In genomic region chr11:49114774-49115173, GRCm38 (mm10) we compare ENCODE assay signal across 26 mouse cellular contexts. TPM values are rescaled to one million over a fixed set of nuclear protein-coding genes. Genes with fewer than 3 reads are reported as not detected.
DNase-seq lines count a peak whose midpoint lies in the region; ATAC-seq and TF ChIP-seq lines count a peak whose summit lies in the region.
"Had no signal": no experiment of that assay in that cellular context is flagged by ENCODE, and none has a peak within 500 bp of the region (broad histone marks: within the 10 kb centered on the region; RNA-seq: fewer than 3 reads in every experiment).

TSS of gene Olfr1396 (minus strand) at chr11:49114874.

- peak; percentile 19 for DNase-seq in heart, embryonic 10.5 days (ENCODE audit: low spot score)
- no peak for DNase-seq in heart, postnatal 14 days
- DNase-seq in heart, adult 8-10 months (ENCODE audit: low spot score) = no peak
- no peak for DNase-seq in kidney, adult 2 months
- DNase-seq in kidney, postnatal 25 days = no peak
- DNase-seq in ovary, postnatal 14 days (ENCODE audit: low spot score) = no peak
- DNase-seq: adrenal gland, adult 2 months; adrenal gland, postnatal 10 days; adrenal gland, postnatal 25 days; cerebellum, adult 11-12 months; cerebellum, adult 2 months; cerebellum, adult 9-10 months; cerebellum, postnatal 10 days; cerebellum, postnatal 25 days had no signal

- no peaks in the 10 kb centered on the region for H3K36me3 ChIP-seq in heart, embryonic 10.5 days
- H3K36me3 ChIP-seq in heart, embryonic 16.5 days (ENCODE audit: control insufficient read depth, insufficient read depth) = no peaks in the 10 kb centered on the region
- no peaks in the 10 kb centered on the region for H3K36me3 ChIP-seq in kidney, adult 2 months (ENCODE audit: control insufficient read depth, insufficient read depth, low read length)
- H3K36me3 ChIP-seq: embryonic facial prominence, embryonic 10.5 days; embryonic facial prominence, embryonic 12.5 days; forebrain, embryonic 15.5 days had no signal

- intact Hi-C loops in heart, postnatal 14 days (cut with DNase I) = no loop called here

- H3K9me3 ChIP-seq in heart, embryonic 10.5 days = no peaks in the 10 kb centered on the region
- no peaks in the 10 kb centered on the region for H3K9me3 ChIP-seq in heart, embryonic 16.5 days (replicated peaks; ENCODE audit: control insufficient read depth, low read length)
- H3K9me3 ChIP-seq: embryonic facial prominence, embryonic 10.5 days; embryonic facial prominence, embryonic 12.5 days; forebrain, embryonic 13.5 days; forebrain, embryonic 15.5 days had no signal

- no peak for TF ChIP-seq CTCF in kidney, adult 2 months (conservative IDR thresholded peaks at IDR 0.05; ENCODE audit: insufficient read depth, insufficient read length, low read depth, low read length)

- no peak for ATAC-seq in heart, embryonic 16.5 days (replicated peaks; ENCODE audit: extremely low read depth, insufficient read depth, low FRiP score)
- ATAC-seq: forebrain, embryonic 13.5 days; forebrain, embryonic 15.5 days had no signal

- no peak for TF ChIP-seq POLR2A in kidney, adult 2 months (IDR thresholded peaks at IDR 0.05; ENCODE audit: low read depth, low read length)

- H3K4me2 ChIP-seq in heart, embryonic 16.5 days (ENCODE audit: low read depth, low read length) = no peak within 1 kb of the TSS
- H3K4me2 ChIP-seq: embryonic facial prominence, embryonic 12.5 days; forebrain, embryonic 13.5 days; forebrain, embryonic 15.5 days had no signal

- no peak within 1 kb of the TSS for H3K9ac ChIP-seq in heart, embryonic 16.5 days (ENCODE audit: low read length)
- H3K9ac ChIP-seq: embryonic facial prominence, embryonic 12.5 days; forebrain, embryonic 13.5 days; forebrain, embryonic 15.5 days had no signal

- no peaks in the 10 kb centered on the region for H3K4me1 ChIP-seq in heart, embryonic 10.5 days
- no peaks in the 10 kb centered on the region for H3K4me1 ChIP-seq in heart, embryonic 16.5 days (ENCODE audit: control insufficient read depth, insufficient read depth, low read length)
- no peaks in the 10 kb centered on the region for H3K4me1 ChIP-seq in kidney, adult 2 months (ENCODE audit: control insufficient read depth, insufficient read depth, low read length)
- H3K4me1 ChIP-seq in brown adipose tissue, adult 24 weeks (ENCODE audit: control insufficient read depth, insufficient read depth, insufficient read length, low read length) = peaks cover 15% of the 10 kb centered on the region
- H3K4me1 ChIP-seq: embryonic facial prominence, embryonic 10.5 days; embryonic facial prominence, embryonic 12.5 days; forebrain, embryonic 13.5 days; forebrain, embryonic 15.5 days had no signal

- no peak within 1 kb of the TSS for H3K27ac ChIP-seq in heart, embryonic 10.5 days
- H3K27ac ChIP-seq in heart, embryonic 16.5 days (ENCODE audit: low read length) = peak within 1 kb of the TSS; percentile 42
- H3K27ac ChIP-seq in kidney, adult 2 months (ENCODE audit: insufficient read depth, low read depth, low read length) = peak within 1 kb of the TSS; percentile 31; the same call in 1 of the 2 replicates
- H3K27ac ChIP-seq in brown adipose tissue, adult 24 weeks (replicated peaks; ENCODE audit: low read depth, low read length) = peak within 1 kb of the TSS; percentile 98
- H3K27ac ChIP-seq: embryonic facial prominence, embryonic 10.5 days; embryonic facial prominence, embryonic 12.5 days; forebrain, embryonic 13.5 days; forebrain, embryonic 15.5 days had no signal

- no peaks in the 10 kb centered on the region for H3K27me3 ChIP-seq in heart, embryonic 10.5 days (ENCODE audit: insufficient read depth, poor library complexity, severe bottlenecking)
- no peaks in the 10 kb centered on the region for H3K27me3 ChIP-seq in heart, embryonic 16.5 days (ENCODE audit: control insufficient read depth, insufficient read depth, low read length)
- no peaks in the 10 kb centered on the region for H3K27me3 ChIP-seq in kidney, adult 2 months (replicated peaks; ENCODE audit: control insufficient read depth, insufficient read depth, low read length)
- H3K27me3 ChIP-seq: embryonic facial prominence, embryonic 12.5 days; forebrain, embryonic 13.5 days; forebrain, embryonic 15.5 days had no signal

- H3K4me3 ChIP-seq in heart, embryonic 10.5 days = no peak within 1 kb of the TSS
- no peak within 1 kb of the TSS for H3K4me3 ChIP-seq in heart, embryonic 16.5 days (ENCODE audit: low read length)
- no peak within 1 kb of the TSS for H3K4me3 ChIP-seq in kidney, adult 2 months (ENCODE audit: insufficient read depth, low read depth, low read length)
- H3K4me3 ChIP-seq in brown adipose tissue, adult 24 weeks (ENCODE audit: insufficient read depth, low read depth, low read length) = no peak within 1 kb of the TSS
- H3K4me3 ChIP-seq: embryonic facial prominence, embryonic 10.5 days; embryonic facial prominence, embryonic 12.5 days; forebrain, embryonic 13.5 days; forebrain, embryonic 15.5 days had no signal

RNA-seq across cellular contexts. Expression of gene Olfr1396, which starts in this region (rescaled TPM):
- polyA plus RNA-seq in heart, embryonic 10.5 days (2016; fragmentation: Nextera tagmentation; extraction: Ambion mirVana) = not detected in 2 replicates
- total RNA-seq in heart, postnatal 14 days (2021) = 1 to 10 TPM; 1.2 to 1.4 TPM
- polyA plus RNA-seq in heart, embryonic 16.5 days (2015; fragmentation: Nextera tagmentation; extraction: Ambion mirVana) = 0.10 and 0.18 TPM in 2 replicates
- total RNA-seq in heart, adult 8-10 months (2022) = 1 to 10 TPM in 3 of 4 experiments, under 1 TPM in 1; 0.72 to 1.3 (median 1.1) TPM
- 2.7 and 4.1 TPM in 2 replicates for polyA plus RNA-seq in kidney, adult 2 months (2012; rRNA removed)
- polyA plus RNA-seq in brown adipose tissue, adult 24 weeks (2012; ENCODE audit: insufficient read depth, insufficient read length, missing spikeins) = 0.38 TPM in 1 of 2 replicates, not detected in the other
- total RNA-seq: ES-E14, MEL had no signal
- polyA plus RNA-seq: brain, embryonic 14.5 days; C2C12; cerebellum, adult 2 months; cortical plate, adult 2 months; embryonic facial prominence, embryonic 10.5 days; embryonic facial prominence, embryonic 12.5 days; forebrain, embryonic 11.5 days; forebrain, embryonic 13.5 days; forebrain, embryonic 15.5 days had no signal

Comparison
In these comparisons a context has a peak if more than half of its experiments do, and no peak if none do; other contexts are left out.
1. Peak in DNase-seq in heart, embryonic 10.5 days; RNA of the gene not detected or under 1 TPM.